Mouse (Mus musculus): Measurements from ENCODE around the gene Gse1. TPM values are rescaled to one million over a fixed set of nuclear protein-coding genes. Genes with fewer than 3 reads are reported as not detected.

Gene Gse1
- total and polyA plus RNA-seq, 3 experiments, result 23.6 to 128 (median 66.9) TPM

- TF ChIP-seq ELF1 (IDR thresholded peaks at IDR 0.05; ENCODE audit: low read depth, low read length), result no peak
- TF ChIP-seq ZNF384 (IDR thresholded peaks at IDR 0.05; ENCODE audit: low read depth, low read length), result no peak
Observed at GRCm38 (mm10) chr8:120511737-120512136, 283.5 kb downstream of the Gse1 start (continued).

GRCm38 (mm10) chr8:120512326-120512725, 284.1 kb downstream of the Gse1 start:
- H3K27ac ChIP-seq (ENCODE audit: control insufficient read depth, low read depth, low read length), result no peak overlapping the region
- no peaks in the 10 kb centered on the region for H3K27me3 ChIP-seq (ENCODE audit: control insufficient read depth in 1 of 2, insufficient read depth in 2 of 2, low read length in 2 of 2)
- peaks cover 4 to 19% of the 10 kb centered on the region in 2 experiments; a peak in 3 of 4 replicates for H3K36me3 ChIP-seq (ENCODE audit: control insufficient read depth in 1 of 2, insufficient read depth in 2 of 2, low read length in 2 of 2)
- no peaks in the 10 kb centered on the region for H3K9me3 ChIP-seq (replicated peaks; ENCODE audit: insufficient read depth, low read length)
- no peak overlapping the region for H3K4me3 ChIP-seq (ENCODE audit: control insufficient read depth in 1 of 2, insufficient read depth in 1 of 2, low read depth in 2 of 2, low read length in 2 of 2)
- H3K4me1 ChIP-seq (ENCODE audit: control insufficient read depth in 1 of 2, insufficient read depth in 2 of 2, low read length in 2 of 2), result peaks cover 7 to 17% of the 10 kb centered on the region in 2 experiments; a peak in 3 of 4 replicates
- TF ChIP-seq ZC3H11A (IDR thresholded peaks at IDR 0.05; ENCODE audit: low read depth, low read length), result no peak
- peaks cover 98% of the 10 kb centered on the region for H3K79me2 ChIP-seq (ENCODE audit: control insufficient read depth, insufficient read depth, low read length, poor library complexity)
- no peak overlapping the region for H3K9ac ChIP-seq (ENCODE audit: control insufficient read depth, low read depth, low read length, poor library complexity, severe bottlenecking)
- no peak for DNase-seq (ENCODE audit: low read depth, low spot score)

GRCm38 (mm10) chr8:120513145-120513544, 284.9 kb downstream of the Gse1 start:
- peaks cover 7 to 17% of the 10 kb centered on the region in 2 experiments; a peak in 3 of 4 replicates for H3K4me1 ChIP-seq (ENCODE audit: control insufficient read depth in 1 of 2, insufficient read depth in 2 of 2, low read length in 2 of 2)
- H3K79me2 ChIP-seq (ENCODE audit: control insufficient read depth, insufficient read depth, low read length, poor library complexity), result peaks cover 98% of the 10 kb centered on the region
- H3K9ac ChIP-seq (ENCODE audit: control insufficient read depth, low read depth, low read length, poor library complexity, severe bottlenecking), result no peak overlapping the region
- no peaks in the 10 kb centered on the region for H3K27me3 ChIP-seq (ENCODE audit: control insufficient read depth in 1 of 2, insufficient read depth in 2 of 2, low read length in 2 of 2)
- no peak overlapping the region for H3K27ac ChIP-seq (ENCODE audit: control insufficient read depth, low read depth, low read length)
- no peaks in the 10 kb centered on the region for H3K9me3 ChIP-seq (replicated peaks; ENCODE audit: insufficient read depth, low read length)
- DNase-seq (ENCODE audit: low read depth, low spot score), result no peak
- TF ChIP-seq SIN3A (IDR thresholded peaks at IDR 0.05; ENCODE audit: low read length) (no peak), HCFC1 (IDR thresholded peaks at IDR 0.05; ENCODE audit: low read depth, low read length) (no peak), MXI1 (IDR thresholded peaks at IDR 0.05; ENCODE audit: low read depth, low read length) (no peak), ZKSCAN1 (IDR thresholded peaks at IDR 0.05; ENCODE audit: low read depth, low read length) (no peak), NRF1 (IDR thresholded peaks at IDR 0.05; ENCODE audit: insufficient read depth, low read depth, low read length, poor library complexity, severe bottlenecking) (no peak), POLR2AphosphoS2 (IDR thresholded peaks at IDR 0.05; ENCODE audit: low read length) (no peak), MEF2A (IDR thresholded peaks at IDR 0.05; ENCODE audit: extremely low read depth, insufficient replicate concordance, low read depth, low read length, poor library complexity, severe bottlenecking) (no peak)
- no peak overlapping the region for H3K4me3 ChIP-seq (ENCODE audit: control insufficient read depth in 1 of 2, insufficient read depth in 1 of 2, low read depth in 2 of 2, low read length in 2 of 2)
- H3K36me3 ChIP-seq (ENCODE audit: control insufficient read depth in 1 of 2, insufficient read depth in 2 of 2, low read length in 2 of 2), result peaks cover 4 to 19% of the 10 kb centered on the region in 2 experiments; a peak in 3 of 4 replicates

Measured in MEL (cell line).